Mouse (Mus musculus): ENCODE measurements around the gene Hpse2. TPM values are rescaled to one million over a fixed set of nuclear protein-coding genes. Genes with fewer than 3 reads are reported as not detected.

The Hpse2 gene
- polyA plus RNA-seq, 1 experiment from 2014 or later = 14.9 TPM

DNA sequence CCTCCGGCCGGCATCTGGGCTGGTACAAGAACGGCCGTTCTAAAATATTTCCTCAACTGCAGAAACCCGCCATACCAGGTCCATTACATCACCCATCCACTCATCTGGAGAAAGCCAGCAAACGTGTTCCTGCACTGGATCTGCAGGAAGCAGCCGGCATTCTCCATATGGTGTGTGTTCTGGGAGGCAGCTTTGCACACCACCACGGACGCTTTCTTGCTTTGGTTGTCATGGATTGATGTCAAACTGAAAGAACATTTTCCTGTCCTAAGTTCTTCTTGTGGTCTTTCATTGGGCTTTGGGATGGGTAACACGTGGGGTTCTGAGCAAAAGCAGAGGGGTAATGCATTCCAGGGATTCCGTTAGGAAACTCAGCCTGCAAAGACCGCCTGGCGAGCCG lies 646.3 kb downstream of the Hpse2 start:
- Histone ChIP-seq H3K9me3 (no peaks in the 10 kb centered on the region), H3K9ac (no peak overlapping the region), H3K27ac (no peak overlapping the region), H3K4me1 (0 out of 2 replicates have a peak, but pooled peaks cover 3% of the 10 kb centered on the region), H3K27me3 (no peaks in the 10 kb centered on the region), H3K4me3 (no peak overlapping the region), H3K4me2 (replicated peaks) (no peak overlapping the region), H3K36me3 (no peaks in the 10 kb centered on the region)
- 53% methylated on average over 14 of the region's 14 CpGs for WGBS
- ATAC-seq (ENCODE audit: insufficient number of reproducible peaks, insufficient read depth, low FRiP score, low TSS enrichment) = no peak

DNA sequence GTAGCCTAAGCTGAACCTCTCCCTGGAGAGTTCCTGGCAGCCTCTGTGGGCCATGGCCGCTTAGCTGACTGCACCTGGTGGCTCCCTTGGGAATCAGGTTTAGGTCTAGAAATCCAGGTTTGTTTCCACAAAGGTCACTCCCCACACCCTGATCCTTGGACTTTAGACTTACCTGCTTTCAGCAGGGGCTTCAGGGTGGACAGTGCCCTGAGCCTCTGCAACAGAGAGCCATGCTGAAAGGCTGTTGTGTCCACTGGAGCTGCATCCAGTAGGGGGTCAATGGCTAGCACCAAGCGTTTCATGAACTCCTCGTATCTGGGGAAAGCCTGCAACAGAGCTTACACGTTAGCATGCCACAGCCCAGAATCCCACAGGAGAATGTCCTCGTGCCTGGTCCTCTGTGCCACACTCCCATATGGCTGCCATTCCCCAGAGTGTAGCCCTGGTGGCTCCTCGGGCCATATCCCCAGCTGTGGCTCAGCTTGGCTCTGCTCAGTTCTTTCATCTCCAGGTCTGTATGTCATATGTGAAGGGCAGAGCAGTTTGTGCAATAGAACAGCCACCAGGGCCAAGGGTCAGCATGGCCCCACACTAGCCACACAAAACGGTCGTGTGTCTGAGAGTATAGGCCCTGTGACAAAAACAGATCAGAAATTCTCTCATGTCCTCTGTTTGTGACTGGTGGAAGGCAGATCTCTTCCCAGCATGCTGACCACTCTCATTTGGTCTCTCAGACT lies 647.8 kb downstream of the Hpse2 start:
- no peak overlapping the region for H3K4me3 ChIP-seq
- no peaks in the 10 kb centered on the region for H3K9me3 ChIP-seq
- H3K27me3 ChIP-seq = no peaks in the 10 kb centered on the region
- 0 out of 2 replicates have a peak, but pooled peaks cover 3% of the 10 kb centered on the region for H3K4me1 ChIP-seq
- no peaks in the 10 kb centered on the region for H3K36me3 ChIP-seq
- H3K9ac ChIP-seq = no peak overlapping the region
- H3K4me2 ChIP-seq (replicated peaks) = no peak overlapping the region
- ATAC-seq (ENCODE audit: insufficient number of reproducible peaks, insufficient read depth, low FRiP score, low TSS enrichment) = no peak
- 78% methylated on average over 8 of the region's 8 CpGs for WGBS
- no peak overlapping the region for H3K27ac ChIP-seq

DNA sequence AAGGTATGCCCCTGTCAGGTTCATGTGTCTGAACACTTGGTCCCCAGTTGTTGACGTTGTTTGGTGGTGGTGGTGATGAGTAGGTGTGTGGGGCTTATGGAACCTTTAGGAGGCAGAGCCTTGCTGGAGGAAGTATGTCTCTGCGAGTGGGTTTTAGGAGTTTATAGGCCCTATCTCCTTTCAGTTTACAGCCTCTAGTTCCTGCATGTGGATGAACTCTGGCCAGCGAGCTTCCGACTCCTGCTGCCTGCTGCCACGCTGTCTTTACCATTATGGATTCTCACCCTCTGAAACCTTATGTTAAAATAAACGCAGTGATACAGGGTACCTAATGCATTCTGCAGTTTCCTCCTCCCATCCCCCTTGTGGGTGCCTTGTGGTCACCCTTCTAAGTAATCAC lies 648.4 kb downstream of the Hpse2 start:
- Histone ChIP-seq H3K4me3 (no peak overlapping the region), H3K36me3 (no peaks in the 10 kb centered on the region), H3K4me1 (0 out of 2 replicates have a peak, but pooled peaks cover 3% of the 10 kb centered on the region), H3K27me3 (no peaks in the 10 kb centered on the region), H3K4me2 (replicated peaks) (no peak overlapping the region), H3K9me3 (no peaks in the 10 kb centered on the region), H3K27ac (no peak overlapping the region), H3K9ac (no peak overlapping the region)
- 86% methylated on average over 6 of the region's 6 CpGs for whole genome bisulfite sequencing
- ATAC-seq (ENCODE audit: insufficient number of reproducible peaks, insufficient read depth, low FRiP score, low TSS enrichment) = no peak

DNA sequence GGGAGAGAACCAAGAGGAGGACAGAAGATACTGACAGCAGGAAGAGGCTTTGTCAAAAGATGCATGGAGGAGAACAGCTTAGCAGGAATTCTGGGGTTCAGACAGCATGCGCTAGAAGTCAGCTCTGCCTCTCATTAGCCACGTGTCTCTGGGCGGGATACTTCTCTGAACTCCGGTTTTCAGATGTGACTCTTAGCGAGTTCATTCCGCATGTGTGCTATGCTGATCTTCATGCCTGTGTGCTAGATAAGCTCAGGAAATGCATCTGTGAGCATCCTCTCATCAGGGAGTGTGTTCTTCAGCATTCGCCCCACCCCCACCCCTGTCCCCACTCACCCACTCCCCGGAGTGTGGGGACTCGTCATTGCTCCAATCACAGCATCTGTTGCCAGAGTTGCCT lies 650.4 kb downstream of the Hpse2 start:
- Histone ChIP-seq H3K36me3 (no peaks in the 10 kb centered on the region), H3K4me1 (0 out of 2 replicates have a peak, but pooled peaks cover 3% of the 10 kb centered on the region), H3K4me3 (no peak overlapping the region), H3K27ac (no peak overlapping the region), H3K4me2 (replicated peaks) (no peak overlapping the region), H3K9ac (no peak overlapping the region), H3K9me3 (no peaks in the 10 kb centered on the region), H3K27me3 (no peaks in the 10 kb centered on the region)
- WGBS = 65% methylated on average over 9 of the region's 9 CpGs
- no peak for ATAC-seq (ENCODE audit: insufficient number of reproducible peaks, insufficient read depth, low FRiP score, low TSS enrichment)

Other genes starting within 250 kb of the Hpse2 start
- 1.00 and 1.5 TPM in 2 replicates for gene Cnnm1, start 52.1 kb upstream of the Hpse2 start, polyA plus RNA-seq (2016; fragmentation: Nextera tagmentation; extraction: Ambion mirVana)
- 42.9 and 44.1 TPM in 2 replicates for gene Got1, start 136.2 kb upstream of the Hpse2 start, polyA plus RNA-seq (2016; fragmentation: Nextera tagmentation; extraction: Ambion mirVana)
- 3.6 and 3.9 TPM in 2 replicates for gene Nkx2-3, start 224.0 kb upstream of the Hpse2 start, polyA plus RNA-seq (2016; fragmentation: Nextera tagmentation; extraction: Ambion mirVana)

All from embryonic facial prominence, embryonic 12.5 days (tissue).